In genomic region chr15:77343527-77344091, GRCm38 (mm10) we compare ENCODE assay signal across 8 mouse cellular contexts. TPM values are rescaled to one million over a fixed set of nuclear protein-coding genes. Genes with fewer than 3 reads are reported as not detected.
A peak's percentile ranks its signal among the peaks of the same experiment; 100 is the strongest.
DNase-seq lines count a peak whose midpoint lies in the region; ATAC-seq and TF ChIP-seq lines count a peak whose summit lies in the region.

No protein-coding gene starts in this region.

- H3K9me3 ChIP-seq in E14TG2a.4 (ENCODE audit: low read length): no peaks in the 10 kb centered on the region
- no peaks in the 10 kb centered on the region for H3K9me3 ChIP-seq in embryonic facial prominence, embryonic 13.5 days
- H3K9me3 ChIP-seq in heart, embryonic 12.5 days (replicated peaks): no peaks in the 10 kb centered on the region
- H3K9me3 ChIP-seq in liver, embryonic 16.5 days (replicated peaks; ENCODE audit: control insufficient read depth, low read length): no peaks in the 10 kb centered on the region
- H3K9me3 ChIP-seq in neural tube, embryonic 12.5 days: no peaks in the 10 kb centered on the region

- H3K4me2 ChIP-seq in embryonic facial prominence, embryonic 13.5 days: peak overlapping the region; percentile 58
- H3K4me2 ChIP-seq in heart, embryonic 12.5 days: peak overlapping the region; percentile 68
- H3K4me2 ChIP-seq in liver, embryonic 16.5 days (ENCODE audit: low read depth, low read length): peak overlapping the region; percentile 18; the same call in 1 of the 2 replicates
- H3K4me2 ChIP-seq in neural tube, embryonic 12.5 days (replicated peaks): peak overlapping the region; percentile 53

- TF ChIP-seq CTCF in E14TG2a.4 (conservative IDR thresholded peaks at IDR 0.05; ENCODE audit: low read length): peak; percentile 90

- H3K27me3 ChIP-seq in E14TG2a.4 (ENCODE audit: insufficient read depth, low read length): no peaks in the 10 kb centered on the region
- no peaks in the 10 kb centered on the region for H3K27me3 ChIP-seq in embryonic facial prominence, embryonic 13.5 days
- no peaks in the 10 kb centered on the region for H3K27me3 ChIP-seq in heart, embryonic 12.5 days (replicated peaks)
- H3K27me3 ChIP-seq in liver, embryonic 16.5 days (ENCODE audit: control insufficient read depth, insufficient read depth, low read depth, low read length): no peaks in the 10 kb centered on the region
- no peaks in the 10 kb centered on the region for H3K27me3 ChIP-seq in neural tube, embryonic 12.5 days (replicated peaks)

- peaks cover 95% of the 10 kb centered on the region for H3K4me1 ChIP-seq in E14TG2a.4 (replicated peaks; ENCODE audit: low read depth, low read length)
- peaks cover 42% of the 10 kb centered on the region for H3K4me1 ChIP-seq in embryonic facial prominence, embryonic 13.5 days
- peaks cover 33% of the 10 kb centered on the region for H3K4me1 ChIP-seq in heart, embryonic 12.5 days (replicated peaks)
- peaks cover 6% of the 10 kb centered on the region; the same call in 1 of the 2 replicates for H3K4me1 ChIP-seq in liver, embryonic 16.5 days (ENCODE audit: control insufficient read depth, low read depth, low read length)
- peaks cover 34% of the 10 kb centered on the region for H3K4me1 ChIP-seq in neural tube, embryonic 12.5 days

- H3K36me3 ChIP-seq in E14TG2a.4 (ENCODE audit: insufficient read depth, low read length): no peaks in the 10 kb centered on the region
- no peaks in the 10 kb centered on the region for H3K36me3 ChIP-seq in embryonic facial prominence, embryonic 13.5 days
- H3K36me3 ChIP-seq in heart, embryonic 12.5 days: no peaks in the 10 kb centered on the region
- H3K36me3 ChIP-seq in liver, embryonic 16.5 days (ENCODE audit: control insufficient read depth, insufficient read depth): no peaks in the 10 kb centered on the region
- no peaks in the 10 kb centered on the region for H3K36me3 ChIP-seq in neural tube, embryonic 12.5 days

- DNase-seq in adrenal gland, postnatal 4 days (ENCODE audit: low spot score in 2 of 2): peak; percentile 55 to 62
- DNase-seq in kidney, adult 9 months: peak; percentile 82
- DNase-seq in urinary bladder, postnatal 14 days (ENCODE audit: low spot score): peak; percentile 71

- 4% methylated on average over 13 of the region's 13 CpGs for WGBS in embryonic facial prominence, embryonic 13.5 days
- 6% methylated on average over 13 of the region's 13 CpGs for WGBS in heart, embryonic 12.5 days
- 3% methylated on average over 13 of the region's 13 CpGs for WGBS in liver, embryonic 16.5 days (ENCODE audit: insufficient replicate concordance)
- WGBS in neural tube, embryonic 12.5 days: under 1% methylated on average over 13 of the region's 13 CpGs

- peak overlapping the region; percentile 74 for H3K4me3 ChIP-seq in E14TG2a.4 (replicated peaks; ENCODE audit: low read length)
- peak overlapping the region; percentile 25 for H3K4me3 ChIP-seq in embryonic facial prominence, embryonic 13.5 days
- H3K4me3 ChIP-seq in heart, embryonic 12.5 days: peak overlapping the region; percentile 37
- no peak overlapping the region for H3K4me3 ChIP-seq in liver, embryonic 16.5 days (ENCODE audit: low read depth, low read length)
- no peak overlapping the region for H3K4me3 ChIP-seq in neural tube, embryonic 12.5 days

- peak overlapping the region; percentile 94 for H3K27ac ChIP-seq in embryonic facial prominence, embryonic 13.5 days
- H3K27ac ChIP-seq in heart, embryonic 12.5 days (ENCODE audit: poor library complexity, severe bottlenecking): peak overlapping the region; percentile 89
- H3K27ac ChIP-seq in liver, embryonic 16.5 days (ENCODE audit: low read length): peak overlapping the region; percentile 54; the same call in 1 of the 2 replicates
- peak overlapping the region; percentile 27 for H3K27ac ChIP-seq in neural tube, embryonic 12.5 days

- peak; percentile 24; the same call in 1 of the 2 replicates for ATAC-seq in embryonic facial prominence, embryonic 13.5 days (ENCODE audit: insufficient number of reproducible peaks, insufficient read depth, low FRiP score, low TSS enrichment, low read depth)
- ATAC-seq in heart, embryonic 12.5 days (ENCODE audit: insufficient number of reproducible peaks, low FRiP score): peak; percentile 87
- ATAC-seq in liver, embryonic 16.5 days (ENCODE audit: low read depth): peak; percentile 63
- ATAC-seq in neural tube, embryonic 12.5 days (ENCODE audit: low FRiP score, low read depth): peak; percentile 78

- H3K9ac ChIP-seq in embryonic facial prominence, embryonic 13.5 days: peak overlapping the region; percentile 58
- H3K9ac ChIP-seq in heart, embryonic 12.5 days: peak overlapping the region; percentile 67
- no peak overlapping the region for H3K9ac ChIP-seq in liver, embryonic 16.5 days (ENCODE audit: low read depth, low read length)
- peak overlapping the region; percentile 30; the same call in 1 of the 2 replicates for H3K9ac ChIP-seq in neural tube, embryonic 12.5 days

RNA-seq across cellular contexts. Expression of gene Rbfox2, which starts 36.8 kb away (rescaled TPM):
- 100 to 1,000 TPM; 102 to 104 TPM for total RNA-seq in adrenal gland, postnatal 4 days (2021)
- 57.8 and 66.7 TPM in 2 replicates for polyA plus RNA-seq in embryonic facial prominence, embryonic 13.5 days (2015; fragmentation: Nextera tagmentation; extraction: Ambion mirVana)
- polyA plus RNA-seq in heart, embryonic 12.5 days (2016; fragmentation: Nextera tagmentation; extraction: Ambion mirVana): 87.6 and 97.4 TPM in 2 replicates
- polyA plus RNA-seq in liver, embryonic 16.5 days (2015; fragmentation: Nextera tagmentation; extraction: Ambion mirVana): 12.7 and 14.4 TPM in 2 replicates
- polyA plus RNA-seq in neural tube, embryonic 12.5 days (2016; fragmentation: Nextera tagmentation; extraction: Ambion mirVana): 148 and 159 TPM in 2 replicates

RNA-seq across cellular contexts. Expression of gene Apol7a, which starts 55.3 kb away (rescaled TPM):
- 1 to 10 TPM in 1 of 2 experiments, not detected in 1; 2.5 TPM for total RNA-seq in adrenal gland, postnatal 4 days (2021)
- not detected in 2 replicates for polyA plus RNA-seq in embryonic facial prominence, embryonic 13.5 days (2015; fragmentation: Nextera tagmentation; extraction: Ambion mirVana)
- polyA plus RNA-seq in heart, embryonic 12.5 days (2016; fragmentation: Nextera tagmentation; extraction: Ambion mirVana): 0.19 TPM in 1 of 2 replicates, not detected in the other
- polyA plus RNA-seq in liver, embryonic 16.5 days (2015; fragmentation: Nextera tagmentation; extraction: Ambion mirVana): 3.9 and 7.3 TPM in 2 replicates
- polyA plus RNA-seq in neural tube, embryonic 12.5 days (2016; fragmentation: Nextera tagmentation; extraction: Ambion mirVana): not detected in 2 replicates

Comparison
In these comparisons a context has a peak if more than half of its experiments do, and no peak if none do; other contexts are left out.
1. H3K4me3 ChIP-seq: peak in E14TG2a.4 (single experiment), embryonic facial prominence, embryonic 13.5 days (single experiment) and heart, embryonic 12.5 days (single experiment); none in liver, embryonic 16.5 days (single experiment) and neural tube, embryonic 12.5 days (single experiment).
2. ATAC-seq: peak in every context shown above with its lines; median percentile 87 in heart, embryonic 12.5 days; 78 in neural tube, embryonic 12.5 days; 63 in liver, embryonic 16.5 days; 24 in embryonic facial prominence, embryonic 13.5 days.
3. H3K27ac ChIP-seq: peak in every context shown above with its lines; median percentile 94 in embryonic facial prominence, embryonic 13.5 days; 89 in heart, embryonic 12.5 days; 54 in liver, embryonic 16.5 days; 27 in neural tube, embryonic 12.5 days.
4. H3K4me2 ChIP-seq: peak in every context shown above with its lines; median percentile 68 in heart, embryonic 12.5 days; 58 in embryonic facial prominence, embryonic 13.5 days; 53 in neural tube, embryonic 12.5 days; 18 in liver, embryonic 16.5 days.
5. Peak in every context shown above with its lines, with median percentiles within 50 percentile points of each other: DNase-seq.